Mouse (Mus musculus) urinary bladder, adult 18-20 months (tissue): ENCODE results near the gene Mif.

ENCODE experiments used
- DNase-seq, 2 experiments: peaks; one replicate each; pipeline ENCODE4 v3.0.0; 2022; ENCODE audit warnings: low spot score in 2 of 2, mixed read lengths in 2 of 2

Gene Mif

DNA sequence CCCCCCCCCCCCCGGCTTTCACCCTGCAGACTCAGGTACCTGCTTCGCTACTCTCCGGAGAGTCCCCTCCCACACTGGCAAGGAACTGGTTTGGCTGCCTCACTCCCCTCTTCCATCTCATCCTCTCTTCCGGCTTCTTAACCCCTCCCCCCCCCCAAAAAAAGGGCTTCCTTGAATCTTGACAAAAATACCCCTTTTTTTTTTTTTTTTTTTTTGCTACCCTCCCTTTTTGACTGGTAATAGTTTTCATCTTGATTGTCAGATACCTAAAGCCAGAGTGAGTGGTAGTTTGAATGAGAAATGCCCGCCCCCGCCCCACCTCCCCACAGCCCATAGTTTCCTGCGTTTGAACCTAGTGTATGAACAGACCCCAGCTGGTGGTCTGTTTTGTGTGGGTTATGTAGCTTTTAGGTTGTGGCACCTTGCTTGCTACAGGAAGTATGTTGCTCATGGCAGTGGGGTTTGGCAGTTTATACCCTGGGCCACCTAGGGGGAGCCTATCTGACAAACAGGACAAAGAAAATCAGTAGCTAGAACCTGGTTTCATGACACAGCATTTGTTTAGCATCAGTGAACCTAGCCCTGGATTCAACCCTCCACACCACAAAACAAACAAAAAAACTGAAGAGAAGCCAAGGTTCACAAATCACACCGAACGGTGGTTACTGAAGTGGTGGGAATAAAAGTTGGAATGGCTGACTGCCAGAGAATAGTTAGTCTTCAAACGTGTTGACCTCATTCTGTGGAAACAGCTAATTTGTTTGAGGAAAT lies 24.1 kb downstream of the Mif start:
- peak in 1 of 2 experiments; percentile 31 for DNase-seq

DNA sequence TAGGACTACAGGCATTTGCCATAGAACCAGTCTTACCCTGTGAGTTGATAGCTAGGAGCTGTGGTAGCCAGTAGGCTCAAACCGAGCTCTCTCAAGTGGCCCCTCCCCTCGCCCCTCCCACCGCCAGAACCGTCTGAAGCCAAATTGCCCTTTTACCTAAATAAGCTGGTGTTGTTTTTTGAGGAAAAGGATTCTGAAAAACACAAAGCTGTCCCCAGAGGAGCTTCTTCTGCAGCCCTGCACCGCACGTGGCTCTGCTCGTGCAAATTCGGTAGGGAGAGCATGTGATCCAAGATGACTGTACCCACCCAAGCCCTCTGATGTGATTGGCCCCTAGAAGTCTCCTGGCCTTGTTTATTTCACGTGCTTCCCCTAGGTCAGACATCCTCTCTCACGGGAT lies 24.7 kb downstream of the Mif start:
- peak; percentile 60 to 77 for DNase-seq

- DNase-seq = no peak
These were observed 25.3 kb downstream of the Mif start for GRCm38 (mm10) chr10:75834721-75835120.

- peak; percentile 75 to 80 for DNase-seq
These were observed 25.8 kb downstream of the Mif start for GRCm38 (mm10) chr10:75834250-75834649.

- DNase-seq = peak; percentile 22 to 45
These were observed 26.5 kb downstream of the Mif start for GRCm38 (mm10) chr10:75833456-75834080.

- DNase-seq = peak; percentile 63 to 65
These were observed 27.7 kb downstream of the Mif start for GRCm38 (mm10) chr10:75832272-75832895.

- DNase-seq = no peak
These were observed 29.8 kb downstream of the Mif start for GRCm38 (mm10) chr10:75830275-75830670.

GRCm38 (mm10) chr10:75829529-75830274 lies 30.3 kb downstream of the Mif start:
- DNase-seq = no peak

GRCm38 (mm10) chr10:75828500-75828931 lies 31.5 kb downstream of the Mif start:
- no peak for DNase-seq

DNA sequence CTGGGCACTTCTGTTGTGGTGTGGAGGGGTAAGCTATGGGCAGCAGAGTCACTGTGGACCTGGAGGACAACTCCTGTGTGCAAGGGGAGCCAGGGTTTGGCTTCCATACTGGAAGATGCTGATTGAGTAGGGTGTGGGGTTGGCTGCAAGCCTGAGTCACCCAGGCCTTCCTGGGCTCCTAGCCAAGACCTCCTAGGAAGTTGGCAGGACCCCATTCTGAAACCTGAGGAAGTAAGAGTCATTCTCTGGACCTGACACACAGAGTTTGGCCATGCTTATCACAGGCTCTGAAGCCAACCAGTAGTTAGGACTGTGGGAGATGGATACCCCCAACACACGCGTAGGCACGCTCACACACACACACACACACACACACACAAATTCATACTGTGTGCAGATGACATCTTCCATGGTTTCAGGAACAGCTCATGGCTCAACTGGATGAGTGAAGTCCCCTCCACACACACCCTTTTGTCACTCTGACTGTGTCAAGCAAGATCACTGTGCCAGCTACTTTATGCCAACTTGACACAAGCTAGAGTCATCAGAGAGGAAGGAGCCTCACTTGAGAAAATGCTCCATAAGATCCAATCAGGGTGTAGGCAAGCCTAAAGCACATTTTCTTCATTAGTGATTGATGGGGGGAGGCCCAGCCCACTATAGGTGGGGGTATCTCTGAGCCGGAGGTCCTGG lies 32.2 kb downstream of the Mif start:
- DNase-seq = peak in 1 of 2 experiments; percentile 18

GRCm38 (mm10) chr10:75824530-75824929 lies 35.5 kb downstream of the Mif start:
- no peak for DNase-seq

DNA sequence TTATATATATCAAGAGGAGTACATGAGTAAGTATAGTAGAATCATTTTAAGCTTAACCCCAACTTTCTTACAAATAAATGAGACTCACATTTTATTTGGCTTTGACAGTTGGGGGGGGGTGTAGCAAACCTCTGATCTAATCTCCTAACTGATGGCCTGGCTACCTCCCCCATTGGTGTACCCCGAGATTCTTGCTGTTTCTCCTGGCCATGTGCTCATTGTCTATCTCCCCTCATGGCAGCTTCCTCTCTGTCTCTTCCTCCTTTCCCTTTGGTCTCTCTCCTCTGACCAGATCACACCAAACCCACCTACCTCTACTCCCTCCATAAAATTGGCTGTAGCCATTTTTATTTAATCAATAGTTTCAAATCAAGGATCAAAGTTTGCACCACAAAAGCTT lies 36.3 kb downstream of the Mif start:
- DNase-seq = no peak

GRCm38 (mm10) chr10:75822443-75822842 lies 37.6 kb downstream of the Mif start, which contains the start of gene Gstt4:
TSS of gene Gstt4 (minus strand) at chr10:75822543.
- no peak for DNase-seq

DNA sequence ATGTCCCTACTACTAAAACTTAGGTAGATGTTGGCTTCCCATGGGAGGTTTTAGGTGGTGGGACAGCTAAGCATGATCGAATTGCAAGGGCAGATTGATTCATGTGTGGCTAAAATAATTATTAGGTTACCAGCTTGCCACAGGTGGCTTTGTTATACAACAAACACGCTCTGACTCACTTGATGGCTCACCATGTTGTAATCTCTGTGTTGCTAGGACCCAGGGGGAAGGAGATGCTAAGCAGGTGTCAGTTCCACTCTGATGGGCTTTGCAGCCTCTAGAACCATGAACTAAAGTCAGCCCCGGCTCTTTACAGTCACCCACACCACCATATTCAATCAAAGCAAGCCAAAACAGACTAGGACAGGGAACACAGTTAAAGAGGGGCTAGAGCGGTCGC lies 40.2 kb downstream of the Mif start:
- no peak for DNase-seq

- no peak for DNase-seq
These were observed 41.4 kb downstream of the Mif start for GRCm38 (mm10) chr10:75818641-75819040.
